Mouse (Mus musculus): Measurements from ENCODE around the gene Zfp697. TPM values are rescaled to one million over a fixed set of nuclear protein-coding genes. Genes with fewer than 3 reads are reported as not detected.

The Zfp697 gene
- polyA plus RNA-seq, 1 experiment from 2014 or later, result 20.6 TPM

- no peak for DNase-seq (ENCODE audit: low spot score)
- H3K27me3 ChIP-seq (ENCODE audit: control insufficient read depth, insufficient read depth, low read length), result no peaks in the 10 kb centered on the region
- no peak overlapping the region for H3K27ac ChIP-seq
- no peaks in the 10 kb centered on the region for H3K9me3 ChIP-seq (ENCODE audit: control insufficient read depth, low read length)
- no peaks in the 10 kb centered on the region for H3K4me1 ChIP-seq (replicated peaks; ENCODE audit: control insufficient read depth, insufficient read depth, low read length)
- 69% methylated on average over 2 of the region's 2 CpGs for WGBS
- H3K4me2 ChIP-seq (replicated peaks), result no peak overlapping the region
- no peak overlapping the region for H3K4me3 ChIP-seq (replicated peaks; ENCODE audit: low read length)
- H3K9ac ChIP-seq, result no peak overlapping the region
- H3K36me3 ChIP-seq (replicated peaks; ENCODE audit: control insufficient read depth, insufficient read depth), result no peaks in the 10 kb centered on the region
- ATAC-seq (ENCODE audit: low FRiP score), result no peak
These were observed 404.3 kb downstream of the Zfp697 start for GRCm38 (mm10) chr3:98786551-98786950.

Other genes with a start within 250 kb of the Zfp697 start
- not detected in 2 replicates for gene Adam30, start 221.8 kb upstream of the Zfp697 start, polyA plus RNA-seq (2014; fragmentation: Nextera tagmentation; extraction: Ambion mirVana)
- gene Reg4, start 160.3 kb upstream of the Zfp697 start, polyA plus RNA-seq (2014; fragmentation: Nextera tagmentation; extraction: Ambion mirVana), result not detected in 2 replicates
- 24.6 and 26.8 TPM in 2 replicates for gene Hmgcs2, start 102.0 kb upstream of the Zfp697 start, polyA plus RNA-seq (2014; fragmentation: Nextera tagmentation; extraction: Ambion mirVana)
- 160 and 173 TPM in 2 replicates for gene Phgdh, start 42.5 kb upstream of the Zfp697 start, polyA plus RNA-seq (2014; fragmentation: Nextera tagmentation; extraction: Ambion mirVana)
- 0.12 TPM in 2 replicates for gene Gm4450, start 74.7 kb downstream of the Zfp697 start, polyA plus RNA-seq (2014; fragmentation: Nextera tagmentation; extraction: Ambion mirVana)
- gene Hsd3b4, start 128.1 kb downstream of the Zfp697 start, polyA plus RNA-seq (2014; fragmentation: Nextera tagmentation; extraction: Ambion mirVana), result not detected in 2 replicates
- 0.23 TPM in 1 of 2 replicates, not detected in the other for gene Gm10681, start 206.3 kb downstream of the Zfp697 start, polyA plus RNA-seq (2014; fragmentation: Nextera tagmentation; extraction: Ambion mirVana)
- gene Hsd3b5, start 247.8 kb downstream of the Zfp697 start, polyA plus RNA-seq (2014; fragmentation: Nextera tagmentation; extraction: Ambion mirVana), result not detected in 2 replicates

All from hindbrain, embryonic 14.5 days (tissue).